Mouse (Mus musculus): ENCODE results near the gene Klra17.
"Not testable (repeated sequence)": the region's sequence is repeated elsewhere in the genome, so short reads cannot be mapped to it uniquely, and the experiment has no call there.

DNA sequence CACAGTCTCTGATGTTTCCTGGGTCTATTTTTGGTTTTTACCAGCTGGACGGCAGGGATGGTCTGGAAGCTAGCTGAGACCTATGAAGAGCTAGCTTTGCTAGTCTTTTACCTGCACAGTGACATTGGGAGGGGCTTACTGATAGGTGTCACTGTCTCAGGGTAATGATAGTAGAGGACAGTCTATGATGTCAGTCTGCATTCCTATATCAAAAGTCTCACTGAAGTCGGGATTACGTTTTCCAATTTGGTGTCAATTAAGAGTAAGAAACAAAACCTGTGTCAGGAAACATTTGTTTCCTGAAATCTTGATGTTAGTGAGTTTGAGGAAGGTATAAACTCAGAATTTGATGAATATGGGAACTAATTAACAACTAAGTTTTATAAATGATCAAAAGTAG is 92.3 kb downstream of the Klra17 start, which contains the start of gene Gm156:
- not testable (repeated sequence) for TF ChIP-seq CTCF, EP300 (IDR thresholded peaks at IDR 0.05)

Data from lung, postnatal 0 days (tissue).